Mouse (Mus musculus) intestine, postnatal 0 days (tissue): ENCODE measurements around the gene Hes5. TPM values are rescaled to one million over a fixed set of nuclear protein-coding genes. Genes with fewer than 3 reads are reported as not detected.

ENCODE experiments used
- ATAC-seq: fragments of 200-750 bp; cut with Nextera tagmentation; 2 replicates; pipeline ENCODE4 v1.8.0; 2017; ENCODE audit warnings: mild to moderate bottlenecking, moderate TSS enrichment, moderate library complexity
- H3K27ac ChIP-seq: fragments of 300-500 bp; sonication (generic); 2 replicates; pipeline ENCODE4 v1.5.1; 2014; ENCODE audit warnings: mild to moderate bottlenecking, low read depth, low read length, moderate library complexity
- H3K27me3 ChIP-seq: fragments of 300-500 bp; sonication (generic); replicated peaks from 2 replicates; pipeline ENCODE4 v1.6.1; 2014; ENCODE audit warnings: low read length, mixed read lengths; ENCODE audit not compliant: control insufficient read depth, insufficient read depth
- H3K36me3 ChIP-seq: fragments of 300-500 bp; sonication (generic); 2 replicates; pipeline ENCODE4 v1.6.1; 2014; ENCODE audit warnings: mild to moderate bottlenecking, moderate library complexity; ENCODE audit not compliant: control insufficient read depth, insufficient read depth
- H3K4me1 ChIP-seq: fragments of 300-500 bp; sonication (generic); replicated peaks from 2 replicates; pipeline ENCODE4 v1.6.1; 2014; ENCODE audit warnings: antibody characterized with exemption, low read length, mixed read lengths; ENCODE audit not compliant: control insufficient read depth, insufficient read depth
- H3K4me2 ChIP-seq: fragments of 300-500 bp; sonication (generic); replicated peaks from 2 replicates; pipeline ENCODE4 v1.6.1; 2014; ENCODE audit warnings: low read depth, mild to moderate bottlenecking, moderate library complexity
- H3K4me3 ChIP-seq: fragments of 300-500 bp; sonication (generic); 2 replicates; pipeline ENCODE4 v1.5.1; 2014; ENCODE audit warnings: low read depth, low read length
- H3K9ac ChIP-seq: fragments of 300-500 bp; sonication (generic); 2 replicates; pipeline ENCODE4 v1.6.1; 2014; ENCODE audit warnings: mild to moderate bottlenecking, low read depth, low read length
- H3K9me3 ChIP-seq: fragments of 300-500 bp; sonication (generic); 2 replicates; pipeline ENCODE4 v1.6.1; 2016; ENCODE audit warnings: mixed run types; ENCODE audit not compliant: control insufficient read depth
- CTCF ChIP-seq: sonication (generic); IDR thresholded peaks from 2 replicates; pipeline ENCODE4 v1.5.1; 2016; ENCODE audit warnings: low read depth, mild to moderate bottlenecking, control low read depth, antibody characterized with exemption, moderate library complexity
- WGBS: fragments of 180-500 bp; shearing (Covaris S2); extraction: QIAGEN DNeasy Blood & Tissue Kit; methylation state at CpG from one replicate; pipeline ENCODE4 v1.1.7; 2014; 5-methylcytosine and 5-hydroxymethylcytosine counted together
- polyA plus RNA-seq: library from polyadenylated mRNA; unstranded; fragments of >200 nt; fragmentation: Nextera tagmentation; extraction: Ambion mirVana; gene quantifications from 2 replicates; pipeline ENCODE4 v1.2.1, GENCODE M21; 2015

Hes5 gene
- polyA plus RNA-seq: 0.20 and 0.29 TPM in 2 replicates

GRCm38 (mm10) chr4:154960690-154961225 is at the start of gene Hes5:
Gene Hes5, plus strand, starts transcription at chr4:154960923.
- no peak for ATAC-seq
- H3K4me3 ChIP-seq: peak within 1 kb of the TSS; percentile 50
- no peaks in the 10 kb centered on the region for H3K36me3 ChIP-seq
- WGBS: under 1% methylated on average over 54 of the region's 65 CpGs
- peaks cover 59% of the 10 kb centered on the region for H3K27me3 ChIP-seq
- peak within 1 kb of the TSS; percentile 18; the same call in 1 of the 2 replicates for H3K9ac ChIP-seq
- H3K4me2 ChIP-seq: peak within 1 kb of the TSS; percentile 85
- H3K4me1 ChIP-seq: peaks cover 17% of the 10 kb centered on the region
- no peak for TF ChIP-seq CTCF
- H3K27ac ChIP-seq: no peak within 1 kb of the TSS
- H3K9me3 ChIP-seq: no peaks in the 10 kb centered on the region

- no peak overlapping the region for H3K27ac ChIP-seq
- peaks cover 41% of the 10 kb centered on the region for H3K4me1 ChIP-seq
- H3K4me3 ChIP-seq: no peak overlapping the region
- 0 out of 2 replicates have a peak overlapping the region, but pooled peaks have one; percentile 13 for H3K4me2 ChIP-seq
- H3K9me3 ChIP-seq: no peaks in the 10 kb centered on the region
- H3K9ac ChIP-seq: no peak overlapping the region
- H3K27me3 ChIP-seq: no peaks in the 10 kb centered on the region
- no peak for TF ChIP-seq CTCF
- no peak for ATAC-seq
- no peaks in the 10 kb centered on the region; the same call in 1 of the 2 replicates for H3K36me3 ChIP-seq
- WGBS: 26% methylated on average over 2 of the region's 2 CpGs
Observed at GRCm38 (mm10) chr4:154911644-154912043, 49.1 kb upstream of the Hes5 start.

- H3K4me1 ChIP-seq: peaks cover 36% of the 10 kb centered on the region
- peaks cover 5% of the 10 kb centered on the region for H3K36me3 ChIP-seq
- H3K9me3 ChIP-seq: 0 out of 2 replicates have a peak, but pooled peaks cover 3% of the 10 kb centered on the region
- no peak overlapping the region for H3K9ac ChIP-seq
- ATAC-seq: no peak
- no peak overlapping the region for H3K4me2 ChIP-seq
- TF ChIP-seq CTCF: no peak
- H3K4me3 ChIP-seq: no peak overlapping the region
- H3K27me3 ChIP-seq: no peaks in the 10 kb centered on the region
- 0 out of 2 replicates have a peak overlapping the region, but pooled peaks have one; percentile 50 for H3K27ac ChIP-seq
- 77% methylated on average over 3 of the region's 3 CpGs for WGBS
Observed at GRCm38 (mm10) chr4:154913845-154914244, 46.9 kb upstream of the Hes5 start.

GRCm38 (mm10) chr4:154914252-154914651 is 46.5 kb upstream of the Hes5 start:
- Histone ChIP-seq H3K4me3 (no peak overlapping the region), H3K4me2 (peak overlapping the region; percentile 24; the same call in 1 of the 2 replicates), H3K9me3 (0 out of 2 replicates have a peak, but pooled peaks cover 3% of the 10 kb centered on the region), H3K27ac (peak overlapping the region; percentile 50; the same call in 1 of the 2 replicates), H3K36me3 (peaks cover 5% of the 10 kb centered on the region), H3K4me1 (peaks cover 36% of the 10 kb centered on the region), H3K9ac (no peak overlapping the region), H3K27me3 (no peaks in the 10 kb centered on the region)
- TF ChIP-seq CTCF: no peak
- no peak for ATAC-seq
- 91% methylated on average over 4 of the region's 4 CpGs for WGBS

GRCm38 (mm10) chr4:154914707-154915106 is 46.0 kb upstream of the Hes5 start:
- Histone ChIP-seq H3K36me3 (peaks cover 5% of the 10 kb centered on the region), H3K9me3 (0 out of 2 replicates have a peak, but pooled peaks cover 3% of the 10 kb centered on the region), H3K27ac (peak overlapping the region; percentile 60), H3K4me1 (peaks cover 36% of the 10 kb centered on the region), H3K4me2 (no peak overlapping the region; the same call in 1 of the 2 replicates), H3K27me3 (no peaks in the 10 kb centered on the region), H3K4me3 (no peak overlapping the region), H3K9ac (no peak overlapping the region)
- TF ChIP-seq CTCF: no peak
- 35% methylated on average over 3 of the region's 3 CpGs for WGBS
- ATAC-seq: peak; percentile 95

- Histone ChIP-seq H3K9ac (no peak overlapping the region), H3K4me1 (peaks cover 33% of the 10 kb centered on the region), H3K9me3 (0 out of 2 replicates have a peak, but pooled peaks cover 3% of the 10 kb centered on the region), H3K4me3 (no peak overlapping the region), H3K36me3 (peaks cover 5% of the 10 kb centered on the region), H3K27me3 (no peaks in the 10 kb centered on the region), H3K4me2 (peak overlapping the region; percentile 17), H3K27ac (peak overlapping the region; percentile 60)
- ATAC-seq: peak; percentile 21
- WGBS: 60% methylated on average over 10 of the region's 10 CpGs
- TF ChIP-seq CTCF: no peak
Observed at GRCm38 (mm10) chr4:154915286-154915685, 45.4 kb upstream of the Hes5 start.
